Mouse (Mus musculus): ENCODE measurements around the gene Arl5a. TPM values are rescaled to one million over a fixed set of nuclear protein-coding genes. Genes with fewer than 3 reads are reported as not detected.
A peak's percentile ranks its signal among the peaks of the same experiment; 100 is the strongest.

Arl5a gene
- total RNA-seq, 2 experiments from 2014 or later = 61.4 to 66.2 TPM

GRCm38 (mm10) chr2:52367665-52368064, 57.0 kb downstream of the Arl5a start:
- no peak for DNase-seq (ENCODE audit: low spot score in 2 of 2)

- peak; percentile 10 to 44 for DNase-seq (ENCODE audit: low spot score in 2 of 2)
These were observed 57.5 kb downstream of the Arl5a start for GRCm38 (mm10) chr2:52367248-52367647.

GRCm38 (mm10) chr2:52361086-52361485, 63.6 kb downstream of the Arl5a start:
- DNase-seq (ENCODE audit: low spot score in 2 of 2) = no peak

GRCm38 (mm10) chr2:52359722-52360121, 65.0 kb downstream of the Arl5a start:
- no peak for DNase-seq (ENCODE audit: low spot score in 2 of 2)

- DNase-seq (ENCODE audit: low spot score in 2 of 2) = no peak
These were observed 66.5 kb downstream of the Arl5a start for GRCm38 (mm10) chr2:52358156-52358555.

GRCm38 (mm10) chr2:52351029-52351428, 73.7 kb downstream of the Arl5a start:
- no peak for DNase-seq (ENCODE audit: low spot score in 2 of 2)

Other genes starting within 250 kb of the Arl5a start
- gene Neb, start 46.4 kb downstream of the Arl5a start, total RNA-seq (2021) = 1 to 10 TPM; 1.4 to 1.7 TPM